Mouse (Mus musculus): ENCODE results near the gene Tm7sf3. TPM values are rescaled to one million over a fixed set of nuclear protein-coding genes. Genes with fewer than 3 reads are reported as not detected.

Gene Tm7sf3
- total RNA-seq (2014; fragmentation: Nextera tagmentation) (73.5 and 89.1 TPM in 2 replicates), total RNA-seq (2017) (104 and 107 TPM in 2 replicates)

- peak; percentile 80 for ATAC-seq (replicated peaks; ENCODE audit: poor library complexity, severe bottlenecking)
Observed at GRCm38 (mm10) chr6:146642276-146643183, at the start of gene Tm7sf3, which contains the start of gene Med21. Gene Tm7sf3, minus strand, starts transcription at chr6:146642824. Gene Med21, plus strand, starts transcription at chr6:146642547.

DNA sequence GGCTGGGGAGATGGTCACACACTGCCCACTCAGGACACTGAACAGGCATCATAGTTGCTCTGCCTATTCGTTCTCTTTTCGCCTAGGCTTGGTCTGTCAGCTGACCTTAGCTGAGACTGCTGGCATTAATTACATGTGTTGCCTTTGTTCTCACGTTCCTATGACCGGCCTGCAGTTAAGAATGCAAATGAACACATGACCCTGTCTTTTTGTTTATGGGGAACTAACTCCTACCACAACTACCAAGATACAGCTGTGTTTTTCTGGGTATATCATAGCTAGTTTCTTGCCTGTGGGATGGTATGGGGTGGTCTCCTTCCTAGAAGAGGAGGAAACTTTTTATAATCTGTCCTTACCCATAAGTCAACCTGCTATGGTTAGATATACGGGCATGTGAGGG is 46.2 kb upstream of the Tm7sf3 start:
- no peak for ATAC-seq (replicated peaks; ENCODE audit: poor library complexity, severe bottlenecking)

GRCm38 (mm10) chr6:146688010-146688409 is 45.4 kb upstream of the Tm7sf3 start:
- no peak for ATAC-seq (replicated peaks; ENCODE audit: poor library complexity, severe bottlenecking)

- peak; percentile 96 for ATAC-seq (replicated peaks; ENCODE audit: poor library complexity, severe bottlenecking)
Observed at GRCm38 (mm10) chr6:146686463-146687196, 44.0 kb upstream of the Tm7sf3 start.

DNA sequence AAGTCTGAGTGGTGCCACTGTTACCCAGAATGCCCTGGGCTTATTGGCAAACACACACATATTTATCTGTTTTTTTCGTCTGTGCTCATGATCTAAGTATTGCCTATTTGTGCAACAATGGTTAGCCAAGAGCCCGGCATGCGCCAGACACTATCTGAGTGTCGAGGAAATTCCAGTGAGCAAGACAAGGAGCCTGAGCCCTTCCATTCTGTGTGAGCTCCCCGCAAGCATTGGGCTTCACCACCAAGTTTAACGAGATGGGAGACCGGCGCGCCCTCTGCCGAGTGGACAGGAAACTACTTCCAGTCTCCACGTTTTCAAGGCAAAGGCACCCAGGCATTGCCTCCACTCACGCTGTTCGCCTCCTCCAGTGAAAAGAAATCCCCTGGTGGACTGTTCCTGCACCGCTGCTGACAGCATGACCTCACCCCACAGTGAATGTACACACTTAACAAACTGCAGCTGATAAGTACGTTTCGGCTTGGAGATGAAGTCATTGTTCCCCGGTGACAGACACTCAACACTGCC is 43.2 kb upstream of the Tm7sf3 start:
- peak; percentile 42 for ATAC-seq (replicated peaks; ENCODE audit: poor library complexity, severe bottlenecking)

- ATAC-seq (replicated peaks; ENCODE audit: poor library complexity, severe bottlenecking): no peak
Observed at GRCm38 (mm10) chr6:146683881-146684280, 41.3 kb upstream of the Tm7sf3 start.

DNA sequence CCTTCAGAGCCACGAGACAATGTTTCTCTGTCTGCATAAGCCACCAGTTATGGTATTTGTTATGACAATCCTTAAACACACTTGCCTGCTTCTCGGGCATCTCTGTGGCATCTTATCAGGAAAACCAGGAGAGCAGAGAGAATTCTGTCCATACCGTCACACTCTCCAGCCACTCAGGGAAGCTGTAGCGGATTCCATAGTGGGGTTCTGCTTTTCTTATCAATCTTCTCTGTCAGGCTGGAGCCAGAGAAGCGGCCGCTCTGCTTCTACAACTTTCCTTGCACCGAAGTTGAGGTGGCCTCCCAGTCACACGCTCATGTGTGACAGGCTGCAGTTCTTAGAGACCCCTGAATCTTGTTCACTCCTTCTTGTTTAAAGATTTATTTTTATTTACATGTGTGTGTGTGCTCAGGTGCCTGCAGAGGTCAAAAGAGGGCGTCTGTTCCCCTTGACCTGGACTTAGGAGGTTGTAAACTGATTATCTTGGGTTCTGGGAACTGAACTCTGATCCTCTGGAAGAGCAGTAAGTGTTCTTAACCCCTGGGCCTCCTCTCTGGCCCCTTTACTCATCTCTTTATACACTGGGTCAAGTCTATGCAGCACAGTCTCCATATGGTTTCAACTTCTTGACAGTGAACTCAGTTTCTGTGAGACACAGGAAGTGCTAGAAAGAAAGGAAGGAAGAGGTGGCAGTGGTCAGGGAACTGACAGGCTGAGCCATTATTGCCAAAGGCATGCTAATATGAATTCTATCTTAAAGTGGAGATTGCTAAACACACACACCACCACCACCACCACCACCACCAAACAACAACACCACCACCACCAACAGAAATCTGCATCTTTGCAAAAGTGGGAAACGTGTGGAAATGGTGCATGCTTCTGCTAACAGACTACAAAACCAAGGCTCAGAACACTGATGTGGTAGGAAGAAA is 35.8 kb upstream of the Tm7sf3 start:
- peak; percentile 52 for ATAC-seq (replicated peaks; ENCODE audit: poor library complexity, severe bottlenecking)

DNA sequence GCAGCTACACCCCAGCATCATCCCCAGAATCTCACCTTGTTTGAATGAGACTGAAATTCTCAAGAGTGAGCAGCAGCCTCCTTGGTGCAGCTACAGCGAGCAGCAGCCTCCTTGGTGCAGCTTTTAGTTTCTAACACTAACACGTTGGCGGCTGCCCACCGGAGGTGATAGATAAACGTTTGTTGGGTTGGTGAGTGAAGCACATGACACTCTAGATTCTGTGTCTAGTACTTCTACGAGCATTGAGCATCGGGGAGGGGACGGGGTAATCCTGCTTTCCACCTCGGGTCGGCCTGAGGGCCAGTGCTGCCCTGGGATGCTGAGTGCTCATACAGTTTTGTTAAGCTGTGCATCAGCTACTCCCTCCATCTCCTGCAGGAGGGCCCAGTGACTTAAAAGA is 34.3 kb upstream of the Tm7sf3 start:
- ATAC-seq (replicated peaks; ENCODE audit: poor library complexity, severe bottlenecking): no peak

GRCm38 (mm10) chr6:146674881-146675536 is 32.4 kb upstream of the Tm7sf3 start:
- peak; percentile 84 for ATAC-seq (replicated peaks; ENCODE audit: poor library complexity, severe bottlenecking)

GRCm38 (mm10) chr6:146674420-146674819 is 31.8 kb upstream of the Tm7sf3 start:
- peak; percentile 12; the same call in 1 of the 2 replicates for ATAC-seq (replicated peaks; ENCODE audit: poor library complexity, severe bottlenecking)

DNA sequence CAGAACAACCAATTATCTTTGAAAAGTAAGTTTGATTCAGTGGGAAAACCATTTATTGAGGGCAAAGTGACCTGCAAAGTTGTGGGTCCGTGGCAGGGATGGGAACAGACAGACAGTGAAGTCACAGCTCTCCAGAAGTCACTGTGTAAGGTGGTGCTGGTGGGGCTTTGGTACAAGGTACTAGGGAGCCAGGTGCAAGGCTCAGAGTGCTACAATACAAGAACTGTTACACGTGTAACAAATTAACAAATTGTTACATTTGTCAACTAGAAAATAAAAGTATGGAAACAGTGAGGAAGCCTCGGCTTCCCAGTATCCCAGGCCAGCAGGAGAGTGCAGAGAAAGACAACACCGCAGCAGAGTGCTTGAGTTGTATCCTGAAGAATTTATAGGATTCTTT is 31.1 kb upstream of the Tm7sf3 start:
- no peak for ATAC-seq (replicated peaks; ENCODE audit: poor library complexity, severe bottlenecking)

DNA sequence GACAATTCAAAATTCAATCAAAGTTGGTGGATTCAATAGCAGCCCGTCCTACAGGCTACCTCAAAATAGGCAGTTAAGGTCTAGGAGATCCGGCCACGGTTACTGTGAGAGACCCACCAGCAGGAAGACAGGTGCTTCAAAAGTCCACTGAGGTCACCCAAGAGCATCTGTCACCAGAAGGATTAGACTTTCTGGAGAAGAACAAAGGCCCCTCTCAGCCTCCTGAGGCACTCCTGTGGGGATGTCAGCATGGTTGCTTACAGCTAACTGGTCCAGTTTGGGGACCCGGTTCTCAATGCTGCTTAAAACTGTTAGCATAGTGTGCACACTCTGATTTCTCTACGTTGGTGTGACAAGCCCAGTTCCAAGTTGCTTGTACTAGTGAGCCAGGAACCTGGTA is 29.5 kb upstream of the Tm7sf3 start:
- ATAC-seq (replicated peaks; ENCODE audit: poor library complexity, severe bottlenecking): no peak

GRCm38 (mm10) chr6:146670956-146671855 is 28.6 kb upstream of the Tm7sf3 start:
- peak; percentile 16; the same call in 1 of the 2 replicates for ATAC-seq (replicated peaks; ENCODE audit: poor library complexity, severe bottlenecking)

DNA sequence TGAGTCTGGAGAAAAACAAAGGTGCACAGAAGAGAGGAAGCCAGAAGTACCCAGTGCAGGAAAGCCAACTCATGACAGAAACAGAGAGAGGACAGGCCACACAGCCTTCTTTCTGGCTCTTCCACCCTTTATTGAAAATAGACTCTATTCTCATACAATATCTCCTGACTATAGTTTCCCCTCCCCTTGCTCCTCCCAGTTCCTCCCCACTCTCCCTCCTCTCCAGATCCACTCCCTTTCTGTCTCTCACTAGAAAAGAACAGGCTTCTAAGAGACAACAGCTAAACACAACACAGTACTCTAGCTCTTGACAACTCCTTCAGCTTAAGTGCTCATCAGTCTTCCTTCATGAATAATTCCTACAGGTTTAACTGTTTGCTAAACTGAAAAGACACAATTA is 26.0 kb upstream of the Tm7sf3 start:
- no peak for ATAC-seq (replicated peaks; ENCODE audit: poor library complexity, severe bottlenecking)

DNA sequence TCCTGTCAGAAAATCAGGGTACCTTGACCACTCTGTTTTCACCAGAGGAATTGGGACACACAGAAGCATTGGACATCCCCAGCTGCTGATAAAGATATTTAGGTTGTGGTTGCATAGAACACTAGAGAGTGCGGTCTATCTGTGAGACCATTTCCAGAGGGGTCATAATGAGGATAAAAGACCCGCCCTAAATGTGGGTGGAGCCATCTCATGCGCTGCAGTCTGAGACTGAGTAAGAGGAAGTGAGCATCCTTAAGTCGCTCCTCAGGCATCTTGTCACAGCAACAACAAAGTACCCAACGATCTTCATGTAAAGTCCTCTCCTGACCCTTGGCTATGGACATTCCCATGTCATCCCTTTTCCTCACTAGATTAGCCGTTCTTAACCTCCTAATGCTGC is 24.2 kb upstream of the Tm7sf3 start:
- ATAC-seq (replicated peaks; ENCODE audit: poor library complexity, severe bottlenecking): peak; percentile 51

GRCm38 (mm10) chr6:146665408-146665807 is 22.8 kb upstream of the Tm7sf3 start:
- ATAC-seq (replicated peaks; ENCODE audit: poor library complexity, severe bottlenecking): no peak

DNA sequence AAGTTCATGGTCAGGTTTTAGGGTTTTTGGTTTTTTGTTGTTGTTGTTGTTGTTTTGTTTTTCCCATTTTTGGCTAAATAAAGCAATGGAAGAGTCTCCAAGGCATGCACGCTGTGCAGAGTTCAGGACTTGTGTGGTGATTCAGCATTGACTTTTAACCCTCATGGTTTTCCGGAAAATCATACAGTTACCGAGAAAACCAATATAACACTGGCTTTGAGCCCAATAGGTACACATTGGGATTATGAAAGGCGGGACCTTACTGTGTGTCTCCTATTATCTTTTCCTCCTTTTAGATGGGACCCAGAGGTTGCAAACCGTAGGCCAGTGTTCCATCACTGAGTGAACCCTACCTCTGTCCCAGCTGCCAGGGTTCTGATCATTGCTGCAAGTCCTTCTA is 22.3 kb upstream of the Tm7sf3 start:
- no peak for ATAC-seq (replicated peaks; ENCODE audit: poor library complexity, severe bottlenecking)

DNA sequence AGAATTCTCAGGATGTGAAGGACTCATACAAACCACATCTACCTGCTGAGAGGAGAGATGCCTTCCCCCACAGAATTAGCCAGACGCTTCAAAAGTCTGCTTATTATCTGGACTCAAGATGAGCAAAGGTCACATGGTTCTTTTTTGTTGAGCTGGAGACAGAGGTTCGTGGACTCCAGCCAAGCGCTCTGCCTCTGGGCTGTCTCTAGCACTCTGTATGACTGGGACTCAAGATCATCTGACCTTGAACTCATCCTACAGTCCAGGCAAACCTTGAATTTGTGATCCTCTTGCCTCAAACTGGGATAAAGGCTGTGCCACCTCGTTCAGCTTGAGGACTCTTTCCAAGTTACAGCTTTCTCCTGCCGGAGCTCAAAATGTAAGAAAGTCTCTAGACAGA is 21.5 kb upstream of the Tm7sf3 start:
- ATAC-seq (replicated peaks; ENCODE audit: poor library complexity, severe bottlenecking): no peak

All from granulocyte monocyte progenitor cell, adult 5-6 weeks (primary cell).